Mouse (Mus musculus) kidney, embryonic 15.5 days (tissue): ENCODE measurements at regions not wholly inside any gene's neighbourhood (a gene's known extent, or its start where the extent isn't known, plus 50 kb on each side); places are given as distances from the start of the nearest gene placed in this dataset.

ENCODE experiments used
- ATAC-seq: fragments of 200-750 bp; cut with Nextera tagmentation; replicated peaks from 2 replicates; pipeline ENCODE4 v1.8.0; 2017; ENCODE audit warnings: moderate TSS enrichment; ENCODE audit not compliant: low FRiP score
- H3K27ac ChIP-seq: fragments of 300-500 bp; sonication (generic); 2 replicates; pipeline ENCODE4 v1.5.1; 2015; ENCODE audit warnings: mild to moderate bottlenecking, inconsistent platforms
- H3K27me3 ChIP-seq: fragments of 300-500 bp; sonication (generic); 2 replicates; pipeline ENCODE4 v1.6.1; 2015; ENCODE audit warnings: inconsistent platforms
- H3K36me3 ChIP-seq: fragments of 300-500 bp; sonication (generic); 2 replicates; pipeline ENCODE4 v1.6.1; 2015; ENCODE audit warnings: inconsistent platforms
- H3K4me1 ChIP-seq: fragments of 300-500 bp; sonication (generic); 2 replicates; pipeline ENCODE4 v1.6.1; 2015; ENCODE audit warnings: inconsistent platforms
- H3K4me2 ChIP-seq: fragments of 300-500 bp; sonication (generic); 2 replicates; pipeline ENCODE4 v1.6.1; 2015; ENCODE audit warnings: moderate library complexity, mild to moderate bottlenecking, inconsistent platforms
- H3K4me3 ChIP-seq: fragments of 300-500 bp; sonication (generic); replicated peaks from 2 replicates; pipeline ENCODE4 v1.5.1; 2015; ENCODE audit warnings: mild to moderate bottlenecking, inconsistent platforms
- H3K9ac ChIP-seq: fragments of 300-500 bp; sonication (generic); 2 replicates; pipeline ENCODE4 v1.6.1; 2015; ENCODE audit warnings: mild to moderate bottlenecking, inconsistent platforms
- H3K9me3 ChIP-seq: fragments of 300-500 bp; sonication (generic); replicated peaks from 2 replicates; pipeline ENCODE4 v1.6.1; 2016; ENCODE audit warnings: inconsistent platforms
- WGBS: fragments of 180-500 bp; shearing (Covaris S2); methylation state at CpG from one replicate; pipeline ENCODE4 v1.1.7; 2015; ENCODE audit warnings: mixed read lengths; 5-methylcytosine and 5-hydroxymethylcytosine counted together

DNA sequence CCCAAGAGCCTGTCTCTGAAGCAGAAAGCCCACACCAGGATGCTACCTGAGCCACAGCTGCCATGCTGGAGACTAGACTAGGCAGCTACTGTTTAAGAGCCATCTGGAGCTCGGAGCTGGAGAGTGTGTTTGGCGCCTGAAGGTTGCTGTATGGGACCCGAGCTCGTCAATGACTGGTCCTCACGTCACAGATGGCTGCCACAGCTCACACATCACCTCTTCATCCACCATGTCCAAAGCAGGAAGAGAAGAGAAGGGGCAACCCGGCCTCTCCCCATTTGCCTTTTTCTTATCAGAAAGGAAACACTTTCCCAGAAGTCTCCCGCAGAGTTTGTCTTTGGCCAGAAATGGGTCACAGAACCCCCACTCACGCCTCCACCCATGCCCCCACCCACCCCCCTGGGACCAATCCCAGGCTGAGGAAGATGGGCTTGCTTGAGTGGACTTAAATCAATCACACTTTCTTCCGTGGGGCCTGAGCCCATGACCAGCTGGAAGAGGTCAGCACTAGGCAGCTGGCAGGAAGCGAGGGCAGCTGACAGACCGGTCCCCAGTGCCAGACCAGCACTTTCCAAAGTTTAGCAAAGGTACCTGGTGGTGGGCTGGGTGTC is 53.5 kb upstream of the Ptpn1 start:
- WGBS, result 51% methylated on average over 11 of the region's 11 CpGs
- no peak for ATAC-seq
- no peak overlapping the region for H3K27ac ChIP-seq

DNA sequence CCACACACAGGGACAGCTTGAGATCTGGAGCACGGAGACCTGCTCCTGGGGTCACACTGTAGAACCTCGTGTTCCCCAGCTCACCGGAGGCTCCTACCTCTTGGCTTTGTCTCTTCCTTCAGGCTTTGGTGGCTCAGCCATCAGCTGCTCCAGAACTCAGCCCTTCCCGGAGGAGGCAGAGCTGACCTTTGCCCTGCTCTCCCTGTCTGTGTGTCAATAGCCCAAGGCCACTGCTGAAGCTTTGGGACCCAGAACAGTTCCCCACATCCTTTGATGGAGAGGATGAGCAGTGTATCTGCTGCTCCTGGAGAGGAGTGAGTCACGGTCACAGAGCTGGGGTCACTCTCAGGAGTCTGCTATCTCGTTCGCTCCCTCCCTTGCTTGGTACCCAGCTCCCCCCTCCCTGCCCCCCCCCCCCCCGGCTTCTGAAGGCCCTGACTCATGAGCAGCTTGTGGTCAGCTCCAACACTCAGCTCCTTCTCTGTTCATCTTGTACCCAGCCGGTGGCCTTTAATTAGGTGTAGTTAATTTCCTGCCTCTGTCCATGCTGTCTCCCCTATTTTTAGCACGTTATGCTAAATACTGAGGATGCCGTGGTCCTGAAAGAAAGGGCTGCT is 54.5 kb upstream of the Ptpn1 start:
- Histone ChIP-seq H3K9ac (no peak overlapping the region), H3K27ac (no peak overlapping the region), H3K36me3 (no peaks in the 10 kb centered on the region), H3K9me3 (no peaks in the 10 kb centered on the region; the same call in 1 of the 2 replicates), H3K4me2 (no peak overlapping the region), H3K4me1 (peaks cover 13% of the 10 kb centered on the region; the same call in 1 of the 2 replicates), H3K4me3 (no peak overlapping the region), H3K27me3 (no peaks in the 10 kb centered on the region)
- ATAC-seq, result no peak
- WGBS, result 43% methylated on average over 11 of the region's 11 CpGs

More for the DNA sequence above, 53.5 kb upstream of the Ptpn1 start:
- Histone ChIP-seq H3K27me3 (no peaks in the 10 kb centered on the region), H3K9me3 (no peaks in the 10 kb centered on the region; the same call in 1 of the 2 replicates), H3K4me1 (peaks cover 13% of the 10 kb centered on the region; the same call in 1 of the 2 replicates), H3K4me2 (no peak overlapping the region), H3K9ac (no peak overlapping the region), H3K4me3 (no peak overlapping the region), H3K36me3 (no peaks in the 10 kb centered on the region)

DNA sequence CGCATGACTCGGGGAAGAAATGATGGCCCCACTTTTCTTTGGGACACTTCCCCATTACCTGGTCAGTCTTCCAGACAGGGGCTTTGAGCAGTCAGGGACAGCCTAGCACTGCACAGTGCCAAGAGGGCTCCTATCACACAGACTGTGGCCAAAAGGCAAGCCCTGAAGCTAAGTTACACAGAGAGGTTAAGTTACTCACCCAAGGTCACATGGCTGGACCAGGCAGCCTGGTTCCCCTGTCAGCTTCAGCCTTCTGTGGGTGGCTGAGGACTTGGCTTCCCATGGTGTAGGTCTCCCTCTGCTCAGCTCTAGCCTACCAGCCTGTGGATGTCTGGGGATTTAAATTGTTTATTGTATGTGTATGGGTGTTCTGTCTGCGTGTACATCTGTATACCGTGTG is 59.4 kb upstream of the Ptpn1 start:
- Histone ChIP-seq H3K27ac (no peak overlapping the region), H3K27me3 (no peaks in the 10 kb centered on the region), H3K4me3 (no peak overlapping the region), H3K4me2 (no peak overlapping the region), H3K9ac (no peak overlapping the region), H3K9me3 (no peaks in the 10 kb centered on the region), H3K36me3 (no peaks in the 10 kb centered on the region), H3K4me1 (no peaks in the 10 kb centered on the region; the same call in 1 of the 2 replicates)
- 97% methylated on average over 4 of the region's 4 CpGs for WGBS
- no peak for ATAC-seq

DNA sequence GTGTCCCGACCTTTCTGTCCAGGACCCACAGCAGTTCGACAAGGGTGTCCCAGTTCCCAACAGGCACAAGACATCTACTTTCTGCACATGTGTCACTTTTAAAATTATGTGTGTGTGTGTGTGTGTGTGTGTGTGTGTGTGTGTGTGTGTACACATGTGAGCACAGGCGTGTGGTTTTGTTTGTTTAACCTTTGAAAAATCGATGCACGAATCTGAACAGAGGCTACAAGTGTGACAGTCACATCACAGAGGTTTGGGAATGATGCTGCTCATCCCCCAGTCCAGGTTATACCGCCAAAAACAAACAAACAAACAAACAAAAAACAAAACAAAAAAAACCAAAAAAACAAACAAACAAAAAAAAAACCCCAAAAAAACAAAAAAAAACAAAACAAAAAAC is 61.7 kb upstream of the Ptpn1 start:
- no peaks in the 10 kb centered on the region for H3K36me3 ChIP-seq
- 84% methylated on average over 6 of the region's 6 CpGs for WGBS
- no peak overlapping the region for H3K9ac ChIP-seq
- H3K4me2 ChIP-seq, result no peak overlapping the region
- no peaks in the 10 kb centered on the region for H3K9me3 ChIP-seq
- H3K4me3 ChIP-seq, result no peak overlapping the region
- no peak overlapping the region for H3K27ac ChIP-seq
- H3K4me1 ChIP-seq, result peaks cover 18% of the 10 kb centered on the region
- no peaks in the 10 kb centered on the region for H3K27me3 ChIP-seq
- no peak for ATAC-seq

DNA sequence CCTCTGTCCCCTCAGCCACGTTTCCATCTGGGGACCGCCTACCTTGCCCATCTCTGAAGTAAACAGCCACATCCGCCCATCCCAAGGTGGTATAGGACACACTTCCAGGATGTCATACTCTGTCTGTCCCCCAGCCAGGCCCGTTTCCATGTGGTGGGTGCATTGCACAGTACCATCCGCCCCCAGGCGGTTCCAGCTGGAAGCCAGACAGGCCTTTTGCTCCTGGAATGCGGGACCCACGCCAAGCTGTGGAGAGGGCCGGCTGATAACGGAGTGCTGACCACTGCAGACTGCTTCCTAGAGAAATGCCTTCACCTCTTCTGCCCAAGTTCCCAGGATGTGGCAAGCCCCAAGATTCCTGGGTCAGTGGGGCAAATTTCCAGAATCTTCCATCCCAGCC is 65.1 kb upstream of the Ptpn1 start:
- Histone ChIP-seq H3K4me1 (peaks cover 37% of the 10 kb centered on the region), H3K4me3 (no peak overlapping the region), H3K27ac (peak overlapping the region; percentile 63), H3K36me3 (no peaks in the 10 kb centered on the region), H3K27me3 (no peaks in the 10 kb centered on the region), H3K4me2 (no peak overlapping the region), H3K9ac (no peak overlapping the region), H3K9me3 (no peaks in the 10 kb centered on the region)
- WGBS, result 37% methylated on average over 10 of the region's 10 CpGs
- peak; percentile 79 for ATAC-seq

DNA sequence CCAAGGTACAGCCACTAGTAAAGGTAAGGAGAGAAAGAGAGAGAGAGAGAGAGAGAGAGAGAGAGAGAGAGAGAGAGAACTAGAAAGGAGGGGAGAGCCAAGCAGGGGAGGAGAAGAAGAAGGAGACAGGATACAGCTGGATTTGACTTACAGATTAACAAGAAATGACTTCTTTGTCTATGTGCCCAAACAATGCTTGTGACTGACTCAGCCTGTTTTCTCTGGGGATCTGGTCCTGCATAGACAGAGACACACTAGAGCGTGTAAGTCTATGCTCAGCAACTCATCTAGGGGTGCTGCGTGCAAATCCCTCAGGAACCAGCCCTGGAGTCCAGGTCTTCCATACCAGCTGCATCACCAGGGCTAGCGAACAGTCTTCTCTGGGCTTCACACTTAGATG is 66.3 kb upstream of the Ptpn1 start:
- no peaks in the 10 kb centered on the region for H3K9me3 ChIP-seq
- no peak overlapping the region for H3K27ac ChIP-seq
- H3K9ac ChIP-seq, result no peak overlapping the region
- H3K36me3 ChIP-seq, result no peaks in the 10 kb centered on the region
- WGBS, result 87% methylated on average over 3 of the region's 3 CpGs
- H3K4me1 ChIP-seq, result peaks cover 44% of the 10 kb centered on the region
- H3K27me3 ChIP-seq, result no peaks in the 10 kb centered on the region
- H3K4me3 ChIP-seq, result no peak overlapping the region
- no peak for ATAC-seq
- no peak overlapping the region for H3K4me2 ChIP-seq

DNA sequence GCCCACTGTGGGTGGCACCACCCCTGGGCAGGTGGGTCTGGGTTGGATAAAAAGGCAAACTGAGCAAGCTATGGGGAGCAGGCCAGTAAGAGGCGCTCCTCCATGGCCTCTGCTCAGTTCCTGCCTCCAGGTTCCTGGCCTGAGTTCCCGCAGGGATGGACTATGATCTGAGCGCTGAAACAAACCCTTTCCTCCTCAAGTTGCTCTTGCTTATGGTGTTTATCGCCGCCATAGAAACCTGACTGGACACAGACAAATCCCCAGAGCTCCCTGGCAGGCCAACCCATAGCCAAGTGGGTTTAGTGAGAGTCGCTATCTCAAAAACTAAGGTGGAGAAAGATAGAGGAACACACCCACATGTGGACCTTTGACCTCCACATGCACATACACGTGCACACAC is 67.2 kb upstream of the Ptpn1 start:
- no peaks in the 10 kb centered on the region for H3K9me3 ChIP-seq
- 70% methylated on average over 7 of the region's 7 CpGs for WGBS
- H3K36me3 ChIP-seq, result no peaks in the 10 kb centered on the region
- H3K27me3 ChIP-seq, result no peaks in the 10 kb centered on the region
- peaks cover 52% of the 10 kb centered on the region for H3K4me1 ChIP-seq
- no peak overlapping the region for H3K9ac ChIP-seq
- ATAC-seq, result no peak
- H3K27ac ChIP-seq, result peak overlapping the region; percentile 24; the same call in 1 of the 2 replicates
- no peak overlapping the region for H3K4me3 ChIP-seq
- no peak overlapping the region for H3K4me2 ChIP-seq

DNA sequence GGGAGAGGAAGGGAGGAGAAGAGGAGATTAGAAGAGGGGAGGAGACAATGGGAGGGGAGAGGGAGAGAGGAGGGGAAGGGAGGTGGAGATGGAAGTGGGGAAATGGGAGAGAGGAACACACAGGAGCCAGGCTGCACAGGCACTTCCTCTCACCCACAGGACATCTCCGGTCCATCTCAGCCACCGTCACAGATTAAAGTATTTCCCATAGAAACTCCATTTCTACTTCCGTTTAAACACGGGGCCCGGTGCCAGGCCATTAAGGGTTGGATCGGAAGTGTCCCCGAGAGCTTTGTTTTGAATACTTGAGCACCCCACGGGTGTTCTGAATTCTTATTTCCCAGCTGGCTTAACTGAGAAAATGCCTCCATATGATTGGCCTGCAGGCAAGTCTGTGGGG is 67.6 kb upstream of the Ptpn1 start:
- no peaks in the 10 kb centered on the region for H3K36me3 ChIP-seq
- H3K27ac ChIP-seq, result peak overlapping the region; percentile 24
- no peaks in the 10 kb centered on the region for H3K27me3 ChIP-seq
- H3K9me3 ChIP-seq, result no peaks in the 10 kb centered on the region
- ATAC-seq, result no peak
- H3K4me2 ChIP-seq, result no peak overlapping the region
- H3K4me1 ChIP-seq, result peaks cover 54% of the 10 kb centered on the region
- H3K4me3 ChIP-seq, result no peak overlapping the region
- 51% methylated on average over 8 of the region's 8 CpGs for WGBS
- H3K9ac ChIP-seq, result no peak overlapping the region

DNA sequence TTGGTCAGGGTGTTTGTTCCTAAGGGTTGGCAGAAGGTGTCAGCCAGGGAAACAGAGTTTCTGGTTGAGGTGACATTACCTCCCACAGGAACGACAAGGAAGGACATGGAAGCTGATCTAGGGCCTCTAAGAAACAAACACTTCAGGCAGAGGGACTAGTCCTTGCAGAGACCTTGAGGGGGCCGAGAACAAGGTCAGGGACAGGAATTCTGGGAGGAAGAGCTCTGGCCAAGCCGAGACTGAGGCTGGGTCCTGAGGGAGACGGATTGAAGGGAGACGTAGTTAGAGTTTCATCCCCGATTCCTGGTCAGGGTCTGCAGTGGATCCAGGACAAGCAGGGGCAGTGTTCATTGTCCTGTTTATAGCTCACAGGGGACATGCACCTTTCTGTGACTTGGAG is 68.2 kb upstream of the Ptpn1 start:
- 51% methylated on average over 6 of the region's 6 CpGs for WGBS
- Histone ChIP-seq H3K9me3 (no peaks in the 10 kb centered on the region), H3K27me3 (no peaks in the 10 kb centered on the region), H3K4me1 (peaks cover 58% of the 10 kb centered on the region), H3K9ac (no peak overlapping the region), H3K4me2 (no peak overlapping the region), H3K27ac (peak overlapping the region; percentile 24; the same call in 1 of the 2 replicates), H3K4me3 (no peak overlapping the region), H3K36me3 (no peaks in the 10 kb centered on the region)
- no peak for ATAC-seq

DNA sequence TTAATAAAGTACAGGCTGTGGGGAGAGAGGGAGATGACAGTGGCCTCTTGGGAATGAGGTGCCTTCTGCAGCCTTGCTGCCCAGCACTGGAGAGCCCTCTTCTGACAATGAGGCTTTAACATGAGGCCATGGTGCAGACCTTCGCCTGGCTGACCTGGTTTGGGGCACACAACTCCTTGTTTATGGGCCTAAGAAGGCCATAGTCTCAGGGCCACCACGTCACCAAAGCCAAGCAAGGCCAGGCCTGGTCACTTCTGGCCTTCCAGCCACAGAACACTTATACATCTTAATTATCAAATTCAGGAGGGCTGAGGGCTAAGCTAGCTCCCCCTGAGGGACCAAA is 70.7 kb upstream of the Ptpn1 start:
- no peak overlapping the region for H3K9ac ChIP-seq
- no peak for ATAC-seq
- H3K27me3 ChIP-seq, result no peaks in the 10 kb centered on the region
- peak overlapping the region; percentile 43; the same call in 1 of the 2 replicates for H3K27ac ChIP-seq
- H3K4me1 ChIP-seq, result peaks cover 66% of the 10 kb centered on the region
- no peak overlapping the region for H3K4me3 ChIP-seq
- H3K36me3 ChIP-seq, result no peaks in the 10 kb centered on the region
- no peak overlapping the region for H3K4me2 ChIP-seq
- 91% methylated on average over 2 of the region's 2 CpGs for WGBS
- H3K9me3 ChIP-seq, result no peaks in the 10 kb centered on the region

DNA sequence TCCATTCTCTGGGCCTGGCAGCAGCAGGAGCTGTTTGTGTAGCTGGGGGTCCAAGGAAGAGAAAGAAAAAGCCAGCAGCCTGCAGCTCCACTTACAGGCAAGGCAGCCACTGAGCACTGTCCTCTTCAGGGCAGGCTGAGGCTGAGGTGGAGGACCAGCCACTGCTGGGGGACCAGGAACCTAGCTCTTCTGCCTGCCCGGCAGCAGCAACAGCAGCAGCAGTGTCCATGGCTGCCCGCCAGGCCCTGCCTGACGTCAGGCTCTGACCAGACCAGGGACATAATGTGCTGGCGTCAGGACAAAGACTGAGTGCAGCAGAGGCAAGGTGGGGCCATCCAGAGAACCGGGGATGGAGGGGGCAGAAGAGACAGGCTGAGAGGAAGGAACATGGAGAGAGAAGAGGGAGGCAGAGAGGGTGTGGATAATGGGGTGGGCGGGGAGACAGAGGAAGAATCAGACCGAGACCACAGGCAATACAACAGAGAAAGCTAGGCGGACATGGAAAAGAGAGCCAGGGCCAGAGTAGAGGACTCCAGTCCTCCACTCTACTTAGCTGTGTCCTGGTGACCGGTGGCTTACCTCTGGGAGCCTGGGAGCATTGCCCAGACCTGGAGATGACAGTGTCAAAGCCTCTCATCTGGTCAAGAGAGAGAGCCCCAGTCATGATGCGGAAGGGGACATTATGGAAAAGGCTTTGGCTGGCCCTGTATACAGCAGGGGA is 71.2 kb upstream of the Ptpn1 start:
- Histone ChIP-seq H3K4me2 (no peak overlapping the region), H3K27ac (peak overlapping the region; percentile 43; the same call in 1 of the 2 replicates), H3K9ac (no peak overlapping the region), H3K4me3 (no peak overlapping the region), H3K9me3 (no peaks in the 10 kb centered on the region), H3K4me1 (peaks cover 63% of the 10 kb centered on the region), H3K27me3 (no peaks in the 10 kb centered on the region), H3K36me3 (no peaks in the 10 kb centered on the region)
- 47% methylated on average over 10 of the region's 10 CpGs for WGBS
- ATAC-seq, result peak; percentile 53; the same call in 1 of the 2 replicates

DNA sequence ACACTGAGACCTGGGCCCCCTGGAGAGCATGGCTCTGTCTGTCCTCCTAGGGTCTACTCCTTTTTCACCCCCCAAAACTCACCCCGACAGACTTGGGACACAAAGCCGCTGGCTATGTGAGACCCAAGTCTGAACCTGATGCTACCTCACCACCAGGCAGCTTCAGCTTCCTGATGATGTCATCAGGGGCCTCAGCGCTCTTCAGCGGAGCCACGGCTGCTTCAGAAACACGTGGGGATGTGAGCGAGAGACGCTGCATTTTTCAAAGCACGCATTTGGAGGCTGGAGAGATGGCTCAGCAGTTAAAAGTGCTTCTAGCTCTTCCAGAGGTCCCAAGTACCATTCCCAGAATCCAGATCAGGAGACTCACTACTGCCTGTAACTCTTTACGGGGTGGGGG is 72.3 kb upstream of the Ptpn1 start:
- 54% methylated on average over 10 of the region's 10 CpGs for WGBS
- Histone ChIP-seq H3K27ac (no peak overlapping the region), H3K9me3 (no peaks in the 10 kb centered on the region), H3K36me3 (no peaks in the 10 kb centered on the region), H3K27me3 (no peaks in the 10 kb centered on the region), H3K4me3 (no peak overlapping the region), H3K4me1 (peaks cover 56% of the 10 kb centered on the region), H3K9ac (no peak overlapping the region), H3K4me2 (no peak overlapping the region)
- no peak for ATAC-seq
